Mouse (Mus musculus) MEL (cell line): ENCODE measurements around the gene Spata2. TPM values are rescaled to one million over a fixed set of nuclear protein-coding genes. Genes with fewer than 3 reads are reported as not detected.

Source experiments
- DNase-seq: peaks from one replicate; pipeline ENCODE4 v3.0.0; 2011; ENCODE audit warnings: low read depth, low spot score
- H3K27ac ChIP-seq: 2 replicates; pipeline ENCODE4 v1.5.1; 2012; ENCODE audit warnings: low read depth, mild to moderate bottlenecking, control low read depth, low read length, moderate library complexity; ENCODE audit not compliant: control insufficient read depth
- H3K27me3 ChIP-seq, 2 experiments: fragments of 150-350 bp in 1 of 2; sonication (generic) in 1 of 2; 2 replicates each; pipeline ENCODE4 v1.6.1; 2012; ENCODE audit warnings: low read length in 2 of 2, mild to moderate bottlenecking in 2 of 2, improper control_type of control experiment in 1 of 2, moderate library complexity in 1 of 2; ENCODE audit not compliant: insufficient read depth in 2 of 2, control insufficient read depth in 1 of 2
- H3K36me3 ChIP-seq, 2 experiments: 2 replicates each; pipeline ENCODE4 v1.6.1; 2012 to 2014; ENCODE audit warnings: low read length in 2 of 2, improper control_type of control experiment in 1 of 2, inconsistent platforms in 1 of 2, mild to moderate bottlenecking in 1 of 2; ENCODE audit not compliant: insufficient read depth in 2 of 2, control insufficient read depth in 1 of 2
- H3K4me1 ChIP-seq, 2 experiments: fragments of 150-350 bp in 1 of 2; sonication (generic) in 1 of 2; 2 replicates each; pipeline ENCODE4 v1.6.1; 2012; ENCODE audit warnings: low read length in 2 of 2, improper control_type of control experiment in 1 of 2, mild to moderate bottlenecking in 1 of 2; ENCODE audit not compliant: insufficient read depth in 2 of 2, control insufficient read depth in 1 of 2
- H3K4me3 ChIP-seq, 2 experiments: fragments of 150-350 bp in 1 of 2; sonication (generic) in 1 of 2; 2 replicates each; pipeline ENCODE4 v1.5.1; 2012; ENCODE audit warnings: low read depth in 2 of 2, low read length in 2 of 2, mild to moderate bottlenecking in 2 of 2, moderate library complexity in 2 of 2, control low read depth in 1 of 2, improper control_type of control experiment in 1 of 2; ENCODE audit not compliant: control insufficient read depth in 1 of 2, insufficient read depth in 1 of 2
- H3K79me2 ChIP-seq: 2 replicates; pipeline ENCODE4 v1.6.1; 2012; ENCODE audit warnings: mild to moderate bottlenecking, low read length, moderate library complexity; ENCODE audit not compliant: control insufficient read depth, poor library complexity, insufficient read depth
- H3K9ac ChIP-seq: 2 replicates; pipeline ENCODE4 v1.6.1; 2012; ENCODE audit warnings: low read depth, mild to moderate bottlenecking, control low read depth, low read length, moderate library complexity; ENCODE audit not compliant: control insufficient read depth, poor library complexity, severe bottlenecking
- H3K9me3 ChIP-seq: fragments of 150-350 bp; sonication (generic); replicated peaks from 2 replicates; pipeline ENCODE4 v1.6.1; 2012; ENCODE audit warnings: mild to moderate bottlenecking, low read length, improper control_type of control experiment, moderate library complexity; ENCODE audit not compliant: insufficient read depth
- CHD2 ChIP-seq: IDR thresholded peaks from 2 replicates; pipeline ENCODE4 v1.6.1; 2011; ENCODE audit warnings: low read length, improper control_type of control experiment
- CTCF ChIP-seq, 3 experiments: IDR thresholded peaks in 2 of 3; conservative IDR thresholded peaks in 1 of 3; 2 replicates each; pipeline ENCODE4 v1.5.1; 2011 to 2012; ENCODE audit warnings: low read length in 3 of 3, low read depth in 2 of 3, mild to moderate bottlenecking in 2 of 3, improper control_type of control experiment in 1 of 3, inconsistent platforms in 1 of 3, mixed read lengths in 1 of 3, moderate library complexity in 1 of 3; ENCODE audit not compliant: control insufficient read depth in 1 of 3, insufficient read depth in 1 of 3, poor library complexity in 1 of 3, severe bottlenecking in 1 of 3
- E2F4 ChIP-seq: IDR thresholded peaks from 2 replicates; pipeline ENCODE4 v1.6.1; 2011; ENCODE audit warnings: low read depth, low read length, improper control_type of control experiment, borderline replicate concordance
- ELF1 ChIP-seq: IDR thresholded peaks from 2 replicates; pipeline ENCODE4 v1.6.1; 2014; ENCODE audit warnings: low read depth, mild to moderate bottlenecking, inconsistent platforms, low read length, improper control_type of control experiment, moderate library complexity
- EP300 ChIP-seq, 2 experiments: IDR thresholded peaks; 2 replicates each; pipeline ENCODE4 v1.6.1; 2011; ENCODE audit warnings: improper control_type of control experiment in 2 of 2, low read length in 2 of 2, low read depth in 1 of 2, mild to moderate bottlenecking in 1 of 2
- GATA1 ChIP-seq: IDR thresholded peaks from 2 replicates; pipeline ENCODE4 v1.6.1; 2011; ENCODE audit warnings: low read depth, low read length, improper control_type of control experiment
- JUND ChIP-seq: IDR thresholded peaks from 2 replicates; pipeline ENCODE4 v1.6.1; 2011; ENCODE audit warnings: low read depth, mild to moderate bottlenecking, improper control_type of control experiment, low read length
- MAFK ChIP-seq: IDR thresholded peaks from 2 replicates; pipeline ENCODE4 v1.6.1; 2011; ENCODE audit warnings: low read depth, mild to moderate bottlenecking, low read length, improper control_type of control experiment, borderline replicate concordance
- MAZ ChIP-seq: IDR thresholded peaks from 2 replicates; pipeline ENCODE4 v1.6.1; 2012; ENCODE audit warnings: low read depth, mild to moderate bottlenecking, inconsistent platforms, low read length, improper control_type of control experiment
- MYC ChIP-seq: IDR thresholded peaks from 2 replicates; pipeline ENCODE4 v1.6.1; 2011; ENCODE audit warnings: low read depth, mild to moderate bottlenecking, low read length, improper control_type of control experiment, moderate library complexity
- POLR2A ChIP-seq, 2 experiments: IDR thresholded peaks; 2 replicates each; pipeline ENCODE4 v1.6.1; 2011 to 2012; ENCODE audit warnings: low read length in 2 of 2, mild to moderate bottlenecking in 2 of 2, control low read depth in 1 of 2, improper control_type of control experiment in 1 of 2, low read depth in 1 of 2, moderate library complexity in 1 of 2; ENCODE audit not compliant: control insufficient read depth in 1 of 2, insufficient read depth in 1 of 2, poor library complexity in 1 of 2
- POLR2AphosphoS2 ChIP-seq: IDR thresholded peaks from 2 replicates; pipeline ENCODE4 v1.6.1; 2011; ENCODE audit warnings: low read length, improper control_type of control experiment
- POLR2AphosphoS5 ChIP-seq: IDR thresholded peaks from 2 replicates; pipeline ENCODE4 v1.6.1; 2012; ENCODE audit warnings: low read depth, borderline replicate concordance, mild to moderate bottlenecking, inconsistent platforms, low read length, moderate library complexity, mixed read lengths
- TAL1 ChIP-seq: IDR thresholded peaks from 2 replicates; pipeline ENCODE4 v1.6.1; 2012; ENCODE audit warnings: mild to moderate bottlenecking, inconsistent platforms, low read length, moderate library complexity, mixed read lengths
- TBP ChIP-seq: IDR thresholded peaks from 2 replicates; pipeline ENCODE4 v1.8.0; 2011; ENCODE audit warnings: low read depth, low read length, improper control_type of control experiment
- ZNF384 ChIP-seq: IDR thresholded peaks from 2 replicates; pipeline ENCODE4 v1.6.1; 2012; ENCODE audit warnings: low read depth, mild to moderate bottlenecking, inconsistent platforms, low read length, improper control_type of control experiment
- polyA plus RNA-seq, 2 experiments: library from polyadenylated mRNA; stranded (reverse) in 1 of 2; unstranded in 1 of 2; fragments of >175 nt in 1 of 2; fragments of >200 nt in 1 of 2; gene quantifications; 2 replicates each; pipeline versions ENCODE4 v1.2.1 to v1.2.4; 2012; ENCODE audit warnings: low replicate concordance in 2 of 2, low read depth in 1 of 2; ENCODE audit not compliant: insufficient read length in 2 of 2, insufficient read depth in 1 of 2, missing spikeins in 1 of 2
- total RNA-seq: library from RNA; depleted of rRNA; stranded (reverse); fragments of 300-350 nt; gene quantifications from 2 replicates; pipeline ENCODE4 v1.2.3, GENCODE M21; 2012

Spata2 gene
- total and polyA plus RNA-seq, 3 experiments, result 9.4 to 33.5 TPM; not detected in 1

GRCm38 (mm10) chr2:167492713-167493636 lies at the start of gene Spata2 (continued):
- TF ChIP-seq POLR2AphosphoS2, result peak; percentile 83; the same call in 1 of the 2 replicates
- peak; percentile 85 for TF ChIP-seq ELF1
- no peak for TF ChIP-seq CTCF (IDR thresholded peaks at IDR 0.05 in 2 of 3, conservative IDR thresholded peaks at IDR 0.05 in 1 of 3; ENCODE audit: control insufficient read depth in 1 of 3, insufficient read depth in 1 of 3, low read depth in 2 of 3, low read length in 3 of 3, poor library complexity in 1 of 3, severe bottlenecking in 1 of 3)
- TF ChIP-seq CHD2, result no peak; the same call in 1 of the 2 replicates
- no peak for TF ChIP-seq GATA1
- no peak for TF ChIP-seq E2F4
- TF ChIP-seq, all 39 proteins: peak for 18

- Histone ChIP-seq H3K9ac (no peak overlapping the region), H3K79me2 (no peaks in the 10 kb centered on the region; the same call in 1 of the 2 replicates), H3K27me3 (no peaks in the 10 kb centered on the region), H3K27ac (no peak overlapping the region)
- DNase-seq, result no peak
- TF ChIP-seq ZNF384 (no peak), ELF1 (no peak), POLR2AphosphoS5 (no peak), GATA1 (no peak), E2F4 (no peak), MYC (no peak)
- TF ChIP-seq, all 39 proteins: peak for 0
- Histone ChIP-seq H3K36me3 (no peaks in the 10 kb centered on the region; a peak in 1 of 4 replicates), H3K4me1 (peaks cover 0 to under 1% of the 10 kb centered on the region in 2 experiments; a peak in 2 of 4 replicates), H3K4me3 (no peak overlapping the region), H3K9me3 (no peaks in the 10 kb centered on the region)
Observed at GRCm38 (mm10) chr2:167542361-167542760, 49.7 kb upstream of the Spata2 start.

GRCm38 (mm10) chr2:167541761-167542160 lies 49.1 kb upstream of the Spata2 start:
- H3K9me3 ChIP-seq, result no peaks in the 10 kb centered on the region
- H3K79me2 ChIP-seq, result no peaks in the 10 kb centered on the region; the same call in 1 of the 2 replicates
- H3K27me3 ChIP-seq, result no peaks in the 10 kb centered on the region
- peaks cover 0 to 5% of the 10 kb centered on the region in 2 experiments; a peak in 2 of 4 replicates for H3K36me3 ChIP-seq
- H3K4me1 ChIP-seq, result peaks cover 5 to 7% of the 10 kb centered on the region in 2 experiments
- H3K9ac ChIP-seq, result no peak overlapping the region
- H3K27ac ChIP-seq, result no peak overlapping the region
- no peak for DNase-seq
- TF ChIP-seq JUND, result no peak
- TF ChIP-seq TBP, result no peak
- no peak for TF ChIP-seq EP300 (IDR thresholded peaks at IDR 0.05; ENCODE audit: low read depth in 1 of 2, low read length in 2 of 2)
- no peak for TF ChIP-seq MAZ
- TF ChIP-seq E2F4, result no peak
- no peak for TF ChIP-seq TAL1
- TF ChIP-seq POLR2A (IDR thresholded peaks at IDR 0.05; ENCODE audit: control insufficient read depth in 1 of 2, insufficient read depth in 1 of 2, low read depth in 1 of 2, low read length in 2 of 2, poor library complexity in 1 of 2), result no peak
- no peak for TF ChIP-seq MAFK
- H3K4me3 ChIP-seq, result no peak overlapping the region
